Mouse (Mus musculus) left cerebral cortex, adult 2 months (tissue): ENCODE measurements around the gene Gfy. TPM values are rescaled to one million over a fixed set of nuclear protein-coding genes. Genes with fewer than 3 reads are reported as not detected.
"Not testable (repeated sequence)": the region's sequence is repeated elsewhere in the genome, so short reads cannot be mapped to it uniquely, and the experiment has no call there.

ENCODE experiments used
- DNase-seq, 2 experiments: peaks; one replicate each; pipeline ENCODE4 v3.0.0; 2021 to 2022; ENCODE audit warnings: low spot score in 2 of 2, mixed read lengths in 1 of 2; ENCODE audit errors: extremely low spot score in 1 of 2
- H3K27ac ChIP-seq: fragments of 200-600 bp; 2 replicates; pipeline ENCODE4 v1.8.1; 2022
- H3K4me3 ChIP-seq: fragments of 200-600 bp; 2 replicates; pipeline ENCODE4 v1.8.1; 2022
- CTCF ChIP-seq: fragments of 200-600 bp; IDR thresholded peaks from 2 replicates; pipeline ENCODE4 v1.8.1; 2022; ENCODE audit warnings: antibody characterized with exemption, mild to moderate bottlenecking, moderate library complexity
- intact Hi-C: fragments of 180-260 bp; cut with DNase I; formaldehyde crosslinking; loops from one replicate; pipeline ENCODE4 v1.15.1; 2025
- total RNA-seq, 2 experiments: library from RNA; stranded (reverse); gene quantifications; 2 replicates each; pipeline ENCODE4 v1.2.3; 2021

Gene Gfy
- total RNA-seq, 2 experiments from 2014 or later: 0.29 TPM; not detected in 1

- H3K4me3 ChIP-seq: peak within 1 kb of the TSS; percentile 91
- H3K27ac ChIP-seq: peak within 1 kb of the TSS; percentile 97
- peak; percentile 66 for TF ChIP-seq CTCF
- peak; percentile 97 to 98 for DNase-seq
- intact Hi-C loops: loop anchor here (2.0 kb wide), 1 partner anchor 26 kb away; the partner anchor contains the start of gene Rpl13a
Observed at GRCm38 (mm10) chr7:45154096-45154992, 25.0 kb downstream of the Gfy start, which contains the start of the genes Pih1d1 and Aldh16a1. Pih1d1 (plus strand) TSS chr7:45154303. Aldh16a1 (minus strand) TSS chr7:45154584.

GRCm38 (mm10) chr7:45153586-45153985 lies 25.8 kb downstream of the Gfy start:
- intact Hi-C loops: no loop called here
- H3K27ac ChIP-seq: peak overlapping the region; percentile 97
- no peak for TF ChIP-seq CTCF

GRCm38 (mm10) chr7:45153052-45153451 lies 26.3 kb downstream of the Gfy start:
- intact Hi-C loops, H3K27ac ChIP-seq, H3K4me3 ChIP-seq, DNase-seq: not testable (repeated sequence)

More at GRCm38 (mm10) chr7:45153586-45153985, 25.8 kb downstream of the Gfy start:
- no peak for DNase-seq
- peak overlapping the region; percentile 91 for H3K4me3 ChIP-seq

GRCm38 (mm10) chr7:45151303-45151702 lies 28.1 kb downstream of the Gfy start:
- intact Hi-C loops: no loop called here
- Histone ChIP-seq H3K27ac (no peak overlapping the region), H3K4me3 (no peak overlapping the region)
- DNase-seq: no peak
- no peak for TF ChIP-seq CTCF

GRCm38 (mm10) chr7:45150321-45150720 lies 29.0 kb downstream of the Gfy start:
- intact Hi-C loops: no loop called here
- TF ChIP-seq CTCF: no peak
- Histone ChIP-seq H3K27ac (no peak overlapping the region), H3K4me3 (no peak overlapping the region)
- no peak for DNase-seq

- intact Hi-C loops: no loop called here
- Histone ChIP-seq H3K4me3 (no peak overlapping the region), H3K27ac (no peak overlapping the region)
- DNase-seq: no peak
- TF ChIP-seq CTCF: no peak
Observed at GRCm38 (mm10) chr7:45149545-45149944, 29.8 kb downstream of the Gfy start.

- H3K27ac ChIP-seq: no peak overlapping the region
- TF ChIP-seq CTCF: no peak
- DNase-seq: no peak
- no peak overlapping the region for H3K4me3 ChIP-seq
- intact Hi-C loops: no loop called here
Observed at GRCm38 (mm10) chr7:45148534-45149098, 30.8 kb downstream of the Gfy start.

GRCm38 (mm10) chr7:45147899-45148298 lies 31.5 kb downstream of the Gfy start:
- Histone ChIP-seq H3K4me3 (no peak overlapping the region), H3K27ac (no peak overlapping the region)
- intact Hi-C loops: no loop called here
- DNase-seq: no peak
- TF ChIP-seq CTCF: no peak

- Histone ChIP-seq H3K27ac (no peak overlapping the region), H3K4me3 (no peak overlapping the region)
- intact Hi-C loops: no loop called here
- TF ChIP-seq CTCF: no peak
- no peak for DNase-seq
Observed at GRCm38 (mm10) chr7:45147267-45147666, 32.1 kb downstream of the Gfy start.

GRCm38 (mm10) chr7:45145460-45145859 lies 33.9 kb downstream of the Gfy start:
- H3K27ac ChIP-seq: no peak overlapping the region
- H3K4me3 ChIP-seq: no peak overlapping the region
- intact Hi-C loops: no loop called here
- no peak for TF ChIP-seq CTCF
- no peak for DNase-seq

- no peak for TF ChIP-seq CTCF
- Histone ChIP-seq H3K4me3 (no peak overlapping the region), H3K27ac (no peak overlapping the region)
- DNase-seq: no peak
- intact Hi-C loops: no loop called here
Observed at GRCm38 (mm10) chr7:45144368-45145174, 34.8 kb downstream of the Gfy start.

GRCm38 (mm10) chr7:45141914-45142313 lies 37.5 kb downstream of the Gfy start:
- TF ChIP-seq CTCF: no peak
- Histone ChIP-seq H3K27ac (no peak overlapping the region), H3K4me3 (no peak overlapping the region)
- intact Hi-C loops: no loop called here
- no peak for DNase-seq
